Mouse (Mus musculus) monocyte, adult 5-6 weeks (primary cell): ENCODE measurements around the gene Tmem164. TPM values are rescaled to one million over a fixed set of nuclear protein-coding genes. Genes with fewer than 3 reads are reported as not detected.
"Not testable (repeated sequence)": the region's sequence is repeated elsewhere in the genome, so short reads cannot be mapped to it uniquely, and the experiment has no call there.

ENCODE experiments used
- ATAC-seq: fragments of 153-309, 156-312 bp; replicated peaks from 2 replicates; pipeline ENCODE4 v1.8.0; 2017; ENCODE audit warnings: mild to moderate bottlenecking; ENCODE audit not compliant: low TSS enrichment, insufficient number of reproducible peaks, severe bottlenecking, poor library complexity, low FRiP score
- total RNA-seq: library from RNA; stranded (forward); fragments of 200-1000, 200-491, 200-594 nt; gene quantifications from 3 replicates; pipeline ENCODE4 v1.2.3, GENCODE M21; 2017

The Tmem164 gene
- 95.5 to 97.1 TPM (median 95.8 TPM) in 3 replicates for total RNA-seq

DNA sequence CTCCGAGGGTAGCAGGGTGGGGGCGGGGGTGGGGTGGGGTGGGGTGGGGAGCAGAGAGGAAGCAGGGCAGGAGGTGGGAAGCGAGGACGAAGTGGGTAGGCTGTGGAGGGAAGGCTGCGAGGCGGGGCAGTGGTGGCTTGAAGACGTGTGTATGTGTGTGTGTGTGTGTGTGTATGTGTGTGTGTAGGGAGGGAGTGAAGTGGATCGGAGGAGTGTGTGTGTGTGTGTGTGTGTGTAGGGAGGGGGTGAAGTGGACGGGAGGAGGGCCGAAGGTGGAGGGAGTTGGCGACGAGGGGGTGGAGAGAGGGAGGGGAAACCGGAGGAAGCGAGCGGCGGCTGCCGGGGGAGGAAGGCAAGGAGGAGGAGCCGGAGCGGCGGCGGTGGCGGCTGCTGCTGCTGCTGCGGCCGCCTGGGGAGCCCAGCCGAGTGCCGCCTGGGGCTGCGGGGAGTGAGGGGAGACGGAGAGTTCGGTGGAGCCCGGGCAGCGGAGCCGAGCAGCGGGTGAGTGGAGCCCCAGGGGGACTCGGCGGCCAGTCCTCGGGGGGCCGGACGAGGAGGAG lies at the start of gene Tmem164:
Tmem164 (plus strand) TSS at position 351 of the 560 bp plus-strand sequence.
- ATAC-seq: peak; percentile 74

- ATAC-seq: not testable (repeated sequence)
Measured at GRCm38 (mm10) chrX:142632990-142633389, 48.2 kb upstream of the Tmem164 start.

DNA sequence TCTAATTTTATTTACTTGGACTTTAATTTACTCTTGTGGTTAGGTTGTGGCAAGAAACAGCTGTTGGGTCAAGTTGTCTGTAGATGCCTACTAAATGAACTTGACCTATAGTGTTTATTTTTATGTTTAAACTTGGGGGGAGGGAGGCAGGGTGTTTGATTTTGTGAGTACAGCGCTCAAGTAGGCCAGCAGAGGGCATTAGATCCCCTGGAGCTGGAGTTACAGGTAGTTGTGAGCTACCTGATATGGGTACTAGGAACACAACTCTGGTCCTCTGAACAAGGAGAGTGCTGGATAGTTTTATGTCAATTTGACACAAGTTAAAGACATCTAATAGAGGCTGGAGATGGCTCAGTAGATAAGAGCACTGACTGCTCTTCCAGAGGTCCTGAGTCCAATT lies 34.0 kb upstream of the Tmem164 start:
- ATAC-seq: no peak

DNA sequence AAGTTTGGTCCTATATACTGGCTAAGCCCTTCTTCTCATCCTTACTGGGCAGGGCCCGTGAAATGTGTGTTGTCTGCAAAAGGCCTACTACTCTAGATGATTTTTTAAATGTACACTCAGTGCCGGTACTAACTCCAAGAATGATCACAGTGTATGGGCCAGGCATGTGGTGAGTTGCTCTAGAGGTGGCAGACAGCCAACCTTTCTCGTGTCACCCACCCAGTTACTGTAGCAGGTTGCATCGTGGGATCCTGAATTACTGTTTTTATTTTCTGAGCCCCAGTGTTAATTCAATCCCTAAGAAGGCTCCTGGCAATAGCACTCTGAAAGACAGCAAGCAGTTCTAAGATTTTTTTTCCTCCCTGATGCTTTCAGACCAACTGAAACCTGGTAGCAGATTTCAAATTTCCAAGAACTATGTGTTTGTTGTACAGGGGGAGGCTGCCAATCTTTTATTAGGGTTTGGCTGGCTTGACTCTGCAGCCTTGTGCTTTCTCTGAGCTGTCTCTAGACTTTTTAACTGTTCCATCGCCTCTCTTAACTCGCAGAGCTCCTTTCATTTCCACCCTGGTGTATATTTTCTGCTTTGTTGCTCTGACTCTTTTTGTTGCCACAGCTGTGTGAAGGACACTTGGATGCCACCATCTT lies 31.0 kb upstream of the Tmem164 start:
- no peak for ATAC-seq

GRCm38 (mm10) chrX:142664704-142665422 lies 16.3 kb upstream of the Tmem164 start:
- ATAC-seq: no peak

DNA sequence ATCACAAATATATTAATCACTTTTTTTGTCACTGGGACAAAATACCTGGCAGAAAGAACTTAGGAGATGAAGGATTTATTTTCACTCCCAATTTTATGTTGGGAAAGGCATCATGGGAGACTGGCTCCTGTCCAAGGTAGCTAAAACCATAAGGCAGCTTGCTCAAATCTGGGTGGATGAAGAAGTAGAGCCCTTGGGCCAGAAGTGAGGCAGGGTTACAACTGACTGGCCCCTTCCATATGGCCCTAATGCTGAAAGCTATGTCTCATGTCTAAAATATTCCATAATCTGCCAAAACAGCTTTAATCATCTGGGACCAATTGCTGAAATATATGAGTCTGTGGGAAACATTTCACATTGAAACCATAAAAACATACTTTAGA lies 15.8 kb upstream of the Tmem164 start:
- ATAC-seq: no peak

GRCm38 (mm10) chrX:142669312-142670091 lies 11.7 kb upstream of the Tmem164 start:
- no peak for ATAC-seq

DNA sequence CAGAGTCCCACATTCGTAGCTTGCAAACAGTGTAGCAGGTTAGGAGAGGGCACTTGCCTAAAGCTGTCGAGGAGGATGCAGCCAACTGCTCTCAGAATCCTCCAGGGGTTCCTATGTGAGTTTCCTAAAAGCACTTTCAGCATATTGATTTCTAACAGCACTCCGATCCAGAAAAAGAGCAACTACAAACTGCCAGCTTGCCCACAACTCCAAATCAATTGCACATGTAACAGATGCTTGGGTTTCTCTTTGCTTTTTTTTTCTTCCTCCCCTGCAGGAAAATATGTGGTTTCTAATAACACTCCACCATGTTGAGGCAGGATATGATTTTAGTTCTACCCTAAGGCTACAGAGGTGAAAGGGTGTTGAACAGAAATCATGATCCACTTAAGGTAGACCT lies 11.1 kb upstream of the Tmem164 start:
- ATAC-seq: no peak

DNA sequence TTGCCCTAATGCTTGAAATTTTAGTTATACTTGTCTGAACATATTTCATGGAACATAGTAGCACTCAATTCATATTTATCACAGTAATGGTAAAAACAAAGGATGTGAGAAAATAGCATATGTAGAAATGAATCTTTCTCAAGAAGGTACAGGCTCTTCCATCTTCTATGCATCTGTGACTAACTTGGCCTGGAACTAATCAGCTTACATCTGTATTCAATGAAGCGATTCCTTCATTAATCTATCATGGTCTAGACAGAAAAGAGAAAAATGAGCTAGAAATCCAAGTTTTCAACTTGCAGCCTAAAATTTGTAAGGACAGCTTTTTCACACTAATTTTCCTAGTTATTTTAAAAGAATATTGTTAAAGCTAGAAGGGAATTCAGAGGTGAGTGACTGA lies 10.1 kb upstream of the Tmem164 start:
- ATAC-seq: no peak

DNA sequence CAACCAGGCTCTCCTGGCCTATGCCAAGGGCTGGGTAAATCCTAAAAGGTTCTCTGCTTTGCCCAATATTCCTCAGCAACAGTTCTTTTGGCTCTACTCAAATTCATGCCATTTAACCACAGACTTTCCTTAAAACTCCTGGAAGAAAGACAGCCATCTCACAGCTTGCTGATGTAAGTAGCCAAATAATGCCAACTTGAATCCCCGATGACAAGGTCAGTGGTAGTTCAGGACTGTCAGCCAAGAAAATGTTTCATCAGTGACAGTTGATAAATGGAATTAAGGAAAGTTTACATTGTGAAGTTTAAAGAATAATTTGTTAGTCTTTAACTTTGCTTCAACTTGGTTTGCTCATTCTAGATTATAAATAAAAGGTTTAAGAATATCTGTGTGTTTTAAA lies 8.5 kb upstream of the Tmem164 start:
- ATAC-seq: no peak

DNA sequence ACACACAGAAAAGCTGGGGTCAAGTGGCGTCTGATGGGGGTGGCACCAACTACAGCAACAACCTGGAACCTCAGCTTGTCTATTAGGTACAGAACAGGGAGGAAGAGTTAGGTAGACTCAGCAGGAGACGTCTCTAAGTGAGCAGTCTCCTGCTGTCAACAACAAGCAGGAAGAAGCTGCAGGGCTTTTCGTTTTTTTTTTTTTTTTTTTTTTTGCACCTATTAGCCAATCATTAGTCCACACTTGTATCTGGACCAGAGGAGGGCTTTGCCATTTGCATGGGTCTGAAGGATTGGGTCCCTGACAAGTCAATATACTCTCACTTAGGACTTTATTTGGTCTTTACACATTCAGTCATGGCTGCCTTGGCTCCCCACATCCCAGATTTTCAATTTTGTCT lies 4.0 kb upstream of the Tmem164 start:
- ATAC-seq: no peak

GRCm38 (mm10) chrX:142678499-142679474 lies 2.4 kb upstream of the Tmem164 start:
- ATAC-seq: no peak

DNA sequence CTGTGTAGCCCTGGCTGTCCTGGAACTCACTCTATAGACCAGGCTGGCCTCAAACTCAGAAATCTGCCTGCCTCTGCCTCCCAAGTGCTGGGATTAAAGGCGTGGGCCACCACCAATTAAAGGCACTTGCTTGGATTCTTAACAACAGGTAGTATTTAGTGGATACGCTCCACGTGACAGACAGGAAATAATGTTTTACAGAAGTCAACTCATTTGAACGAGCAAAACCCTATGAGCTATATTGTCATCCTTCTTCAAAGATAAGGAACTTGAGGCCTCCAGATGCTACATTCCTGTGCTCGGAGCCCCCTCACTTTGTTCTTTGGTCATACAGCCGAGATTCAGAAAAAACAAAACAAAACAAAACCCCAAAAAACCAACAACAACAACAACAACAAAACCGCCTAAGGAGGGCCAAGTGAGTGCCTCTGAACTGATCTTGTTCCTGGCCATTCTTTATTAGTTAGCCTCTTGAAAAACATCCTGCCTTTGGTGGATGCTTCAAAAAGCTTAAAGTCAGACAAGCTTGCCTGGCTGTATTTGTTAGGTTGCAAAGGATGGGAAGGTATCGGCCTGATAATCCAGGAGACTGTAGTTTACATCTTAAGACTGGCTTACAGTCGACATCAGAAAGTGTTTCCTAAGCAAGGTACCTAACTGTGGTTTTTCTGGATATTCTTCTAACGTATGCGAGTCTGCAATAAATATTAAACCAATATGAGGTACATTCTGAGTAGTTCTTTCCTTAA lies 1.5 kb upstream of the Tmem164 start:
- no peak for ATAC-seq

DNA sequence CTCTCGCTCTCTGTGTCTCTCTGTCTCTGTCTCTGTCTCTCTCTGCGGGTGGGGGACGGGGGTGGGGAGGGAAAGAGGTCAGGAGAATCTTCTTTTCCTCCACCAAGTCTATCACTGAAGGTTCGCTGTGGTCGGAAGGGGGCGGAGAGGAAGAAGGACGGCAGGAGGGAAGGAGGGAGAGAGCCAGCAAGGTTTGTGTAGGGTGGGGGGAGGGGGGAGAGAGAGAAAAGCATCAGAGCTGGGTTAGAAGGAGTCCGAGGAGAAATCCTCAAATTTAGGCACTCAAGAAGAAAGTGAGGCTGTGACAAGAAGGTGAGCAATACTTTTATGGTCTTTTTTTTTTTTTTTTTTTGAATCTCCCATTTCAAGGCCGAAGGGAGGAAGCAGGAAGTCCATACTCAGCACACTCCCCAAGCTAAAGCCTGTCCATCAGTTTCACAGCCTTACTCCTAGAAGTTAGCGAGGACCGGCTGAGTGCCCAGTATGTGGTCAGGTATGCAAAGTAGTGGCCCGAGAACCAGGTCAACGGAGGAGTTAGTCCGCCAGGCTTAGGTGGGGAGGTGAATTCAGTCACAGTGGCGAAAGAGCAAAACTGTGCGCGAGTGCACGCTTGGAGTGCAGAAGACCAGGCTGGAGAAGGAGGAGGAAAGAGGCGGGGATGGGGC lies 683 bp upstream of the Tmem164 start:
- peak; percentile 32; the same call in 1 of the 2 replicates for ATAC-seq

DNA sequence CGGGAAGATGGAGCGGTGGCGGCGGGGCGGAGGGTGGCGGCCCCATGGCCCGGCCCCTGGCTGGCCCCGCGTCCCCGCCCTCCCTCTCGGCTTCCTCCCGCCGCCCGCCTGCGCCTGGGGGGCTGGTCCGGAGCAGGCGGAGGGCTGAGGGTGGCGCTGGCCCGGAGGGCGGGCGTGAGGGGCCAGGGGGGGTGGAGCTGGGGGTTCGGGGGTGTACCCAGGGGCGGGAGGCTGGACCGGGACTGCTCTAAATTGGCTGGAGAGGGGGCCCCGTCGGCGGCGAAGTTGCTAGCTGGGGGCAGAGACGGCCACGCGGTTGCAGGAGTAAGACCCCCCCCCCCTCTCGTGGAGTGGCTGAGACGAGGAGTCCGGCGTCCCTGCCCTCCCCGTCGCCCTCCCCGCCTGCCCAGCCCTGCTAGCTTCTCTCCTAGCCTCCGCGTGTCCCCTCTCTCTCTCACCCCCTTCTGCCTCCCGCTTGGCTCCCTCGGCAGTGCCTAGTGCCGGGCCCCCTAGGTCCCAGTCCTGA lies 473 bp downstream of the Tmem164 start:
- ATAC-seq: peak; percentile 14; the same call in 1 of the 2 replicates

DNA sequence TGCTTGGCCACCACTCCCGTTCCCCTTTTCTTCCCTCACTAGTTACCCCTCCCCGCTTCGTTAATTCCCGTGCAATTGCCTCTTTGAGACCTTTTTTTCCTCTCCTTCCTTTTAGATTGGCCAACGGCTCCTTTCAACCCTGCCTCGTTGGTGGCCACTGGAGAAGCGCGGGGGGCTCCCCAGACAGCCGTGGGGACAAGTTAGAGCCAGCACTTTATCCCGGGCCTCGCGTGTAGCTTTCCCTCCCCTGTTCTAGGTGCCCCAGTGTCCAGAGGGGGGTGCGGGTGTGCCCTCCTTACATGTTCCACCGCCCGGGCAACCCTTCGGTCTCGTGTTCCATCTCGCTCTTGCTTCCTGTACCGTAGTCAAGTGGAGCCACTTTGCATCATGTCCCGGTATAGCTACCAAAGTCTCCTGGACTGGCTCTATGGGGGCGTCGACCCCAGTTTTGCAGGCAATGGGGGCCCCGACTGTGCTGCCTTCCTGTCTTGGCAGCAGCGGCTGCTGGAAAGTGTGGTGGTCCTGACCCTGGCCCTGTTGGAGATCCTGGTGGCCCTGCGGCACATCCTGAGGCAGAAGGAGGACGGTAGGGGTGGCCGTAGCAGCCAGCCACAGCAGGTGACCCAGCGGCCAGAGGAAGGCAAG lies 1.1 kb downstream of the Tmem164 start:
- no peak for ATAC-seq
